Mouse (Mus musculus) heart, adult 9 months (tissue): Measurements from ENCODE around the gene Inpp5e.

Source experiments
- DNase-seq, 2 experiments: peaks; one replicate each; pipeline ENCODE4 v3.0.0; 2022; ENCODE audit warnings: low spot score in 2 of 2

Gene Inpp5e

GRCm38 (mm10) chr2:26408515-26409356 lies at the start of gene Inpp5e:
TSS of gene Inpp5e (minus strand) at chr2:26409203.
- peak; percentile 94 to 97 for DNase-seq

DNA sequence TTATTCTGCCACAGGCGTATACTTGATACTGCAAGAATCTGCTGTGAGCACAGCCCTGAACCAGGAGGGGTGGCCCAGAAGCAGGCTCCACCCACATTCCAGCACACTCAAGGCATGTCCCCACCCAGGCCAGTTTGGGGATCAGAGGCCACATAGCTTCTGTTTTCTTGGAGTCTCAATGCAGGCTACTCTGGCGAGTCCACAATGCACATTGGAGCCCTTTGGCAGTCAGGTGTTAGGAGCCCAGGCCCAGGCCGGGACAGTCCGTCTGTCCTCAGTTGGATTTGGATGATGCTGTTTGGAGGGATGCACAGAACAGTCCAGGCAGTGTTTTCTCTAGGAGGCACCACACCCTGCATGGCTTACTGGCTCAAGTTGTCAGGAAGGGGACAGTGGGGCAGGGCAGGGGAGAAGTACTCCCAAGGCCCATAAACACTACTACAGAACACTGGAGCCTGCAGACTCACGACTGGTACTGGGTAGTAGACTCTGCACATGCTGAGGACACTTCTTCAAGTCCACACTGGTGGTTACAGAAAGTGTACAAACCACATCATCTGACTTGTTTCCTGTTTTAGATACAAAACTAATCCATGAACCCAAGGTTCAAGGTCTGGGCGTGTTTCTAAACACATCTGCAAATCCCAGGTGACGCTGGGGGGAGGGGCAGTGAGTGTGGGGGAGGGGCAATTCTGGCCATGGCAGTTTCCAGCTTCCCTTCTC lies 49.6 kb upstream of the Inpp5e start:
- DNase-seq: peak in 1 of 2 experiments; percentile 48

DNA sequence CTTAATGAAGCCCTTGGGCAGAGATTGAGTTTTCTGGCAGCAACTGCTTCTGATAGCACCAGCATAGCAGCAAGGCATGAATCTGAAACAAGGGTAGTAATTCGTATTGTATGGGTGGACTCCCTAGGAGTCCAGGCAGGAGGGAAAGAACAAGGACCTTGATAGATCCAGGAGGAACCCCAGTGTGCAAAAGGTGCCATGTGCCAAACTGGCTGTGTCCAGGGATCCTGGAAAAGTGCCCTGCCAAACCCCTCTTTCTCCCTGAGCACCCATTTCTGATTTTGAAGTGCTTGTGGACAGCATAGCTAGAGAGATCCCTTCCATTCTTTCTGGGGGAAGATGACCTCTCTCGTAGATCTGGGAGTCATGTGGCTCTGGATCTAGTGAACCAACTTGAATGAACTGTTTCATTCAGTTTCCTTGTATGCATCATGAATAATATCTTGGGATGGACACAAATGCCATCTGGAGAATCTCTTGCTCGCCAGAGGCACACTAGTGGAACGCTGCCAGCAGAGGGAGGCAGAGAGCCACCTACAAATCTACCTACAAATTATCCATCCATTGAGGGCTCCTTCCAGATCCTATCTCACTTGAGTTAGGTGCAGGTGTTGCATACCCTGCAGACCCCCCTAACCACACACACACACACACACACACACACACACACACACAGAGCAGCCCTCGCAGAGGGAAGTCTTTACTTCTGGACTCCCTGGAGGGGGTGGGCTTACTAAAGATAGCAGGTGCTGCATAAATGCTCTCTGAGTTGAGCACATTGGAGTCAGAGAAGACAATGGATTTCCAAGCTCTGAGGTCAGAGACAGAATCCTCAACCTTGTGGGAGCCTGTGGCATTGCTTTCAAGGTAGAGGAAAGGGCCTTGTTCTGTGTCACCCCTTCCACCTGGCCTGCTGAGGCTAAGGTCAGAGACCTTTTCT lies 40.4 kb upstream of the Inpp5e start:
- DNase-seq: peak in 1 of 2 experiments; percentile 68

DNA sequence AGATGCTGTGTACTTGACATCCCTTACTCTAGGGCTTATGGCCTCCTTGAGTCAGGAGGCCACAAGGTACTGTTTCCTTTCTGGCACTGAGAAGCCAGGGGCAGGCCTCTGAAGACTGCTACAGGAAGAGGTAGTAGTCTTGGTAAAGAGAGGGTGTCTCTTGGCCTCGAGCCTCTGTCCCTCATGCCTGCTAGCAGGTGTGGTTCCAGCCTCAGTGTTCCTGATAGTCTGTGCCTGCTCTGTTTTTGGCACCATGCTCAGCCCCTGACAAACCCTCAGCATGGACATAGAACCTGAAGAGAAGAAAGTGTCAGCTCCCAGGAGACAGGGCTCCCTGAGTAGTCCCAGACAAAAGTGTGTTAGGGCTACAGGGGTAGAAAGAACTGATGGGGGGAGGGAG lies 38.4 kb upstream of the Inpp5e start:
- DNase-seq: no peak

DNA sequence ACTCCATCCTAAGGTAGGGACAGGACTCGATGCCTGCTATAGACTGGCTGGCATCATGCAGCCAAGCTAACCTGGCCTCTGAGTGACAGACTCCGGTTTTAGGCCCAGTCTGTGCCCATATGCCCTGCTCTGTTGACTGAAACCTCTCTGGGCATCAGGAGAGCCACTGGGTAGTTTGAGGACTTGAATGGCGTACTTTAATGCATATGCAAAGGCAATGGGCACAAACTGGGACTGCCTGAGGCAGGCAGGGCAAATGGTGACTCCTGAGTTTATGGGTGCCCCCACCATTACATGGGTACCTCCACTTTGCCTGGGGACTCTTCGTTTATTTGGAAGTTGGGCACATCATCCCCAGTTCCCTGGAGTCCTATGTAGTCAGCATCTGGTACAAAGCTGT lies 37.7 kb upstream of the Inpp5e start:
- DNase-seq: no peak

DNA sequence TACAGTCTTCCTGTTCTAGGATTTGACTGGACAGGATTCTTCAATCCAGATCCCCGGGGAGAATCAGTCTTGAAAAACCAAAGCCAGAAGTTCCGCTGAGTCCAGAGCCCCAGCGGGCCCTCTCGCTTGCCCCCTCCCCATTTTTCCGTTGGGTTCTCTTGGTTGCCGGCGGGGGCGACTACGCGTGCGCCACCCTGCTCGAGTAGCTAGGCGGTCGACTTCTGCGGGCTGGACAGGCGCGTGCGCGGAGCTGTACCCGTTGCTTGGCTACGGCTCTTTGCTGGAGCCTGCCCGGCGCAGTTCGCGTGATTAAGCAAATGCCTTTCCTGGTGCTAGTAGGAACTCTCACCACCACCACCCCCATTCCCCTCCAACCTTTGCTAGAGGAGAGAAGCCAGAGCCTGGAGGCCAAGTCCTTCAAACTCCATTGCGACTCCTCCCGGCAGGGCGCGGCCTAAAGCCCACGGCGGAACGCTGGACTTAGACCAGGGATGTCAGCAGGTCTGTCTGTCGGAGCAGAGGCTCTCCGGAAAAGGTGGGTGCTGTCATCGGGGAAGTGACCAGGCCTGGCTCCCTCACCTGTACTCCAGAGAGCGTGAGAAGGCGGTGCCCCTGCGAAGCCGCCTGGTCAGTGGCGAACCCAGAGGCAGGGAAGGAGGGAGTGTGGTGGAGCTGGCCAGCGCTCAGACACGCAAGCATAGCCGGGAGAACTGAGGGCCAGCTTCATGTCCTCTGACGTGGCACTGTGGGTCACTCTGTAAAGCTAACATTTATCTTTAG lies 36.9 kb upstream of the Inpp5e start:
- peak; percentile 96 to 97 for DNase-seq

- DNase-seq: peak; percentile 98 to 100
These were observed 36.1 kb upstream of the Inpp5e start, which contains the start of gene Sec16a for GRCm38 (mm10) chr2:26444946-26445665. TSS of gene Sec16a (minus strand) at chr2:26445216.

DNA sequence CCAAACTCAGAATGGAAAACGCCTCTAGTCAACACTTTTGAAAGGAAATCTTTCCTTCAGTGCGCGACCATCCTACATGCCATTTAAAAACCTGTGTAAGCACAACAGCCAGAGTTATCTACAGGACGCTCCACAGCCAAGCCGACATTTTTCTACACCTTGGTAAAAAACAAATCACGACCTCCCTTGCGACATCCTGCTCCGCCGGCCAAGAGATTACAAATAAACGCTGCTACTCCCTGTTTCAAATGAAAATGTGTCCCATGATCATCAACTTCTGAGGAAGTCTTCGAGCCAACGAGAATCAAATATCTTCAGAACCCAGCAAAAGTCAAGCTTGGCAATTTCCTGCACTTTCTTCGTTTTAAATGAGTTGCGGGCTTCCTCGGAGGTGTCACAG lies 35.4 kb upstream of the Inpp5e start:
- peak in 1 of 2 experiments; percentile 29 for DNase-seq

GRCm38 (mm10) chr2:26443876-26444275 lies 34.9 kb upstream of the Inpp5e start:
- no peak for DNase-seq

- DNase-seq: no peak
These were observed 33.8 kb upstream of the Inpp5e start for GRCm38 (mm10) chr2:26442843-26443242.

- peak in 1 of 2 experiments; percentile 30 for DNase-seq
These were observed 32.7 kb upstream of the Inpp5e start for GRCm38 (mm10) chr2:26441688-26442087.

DNA sequence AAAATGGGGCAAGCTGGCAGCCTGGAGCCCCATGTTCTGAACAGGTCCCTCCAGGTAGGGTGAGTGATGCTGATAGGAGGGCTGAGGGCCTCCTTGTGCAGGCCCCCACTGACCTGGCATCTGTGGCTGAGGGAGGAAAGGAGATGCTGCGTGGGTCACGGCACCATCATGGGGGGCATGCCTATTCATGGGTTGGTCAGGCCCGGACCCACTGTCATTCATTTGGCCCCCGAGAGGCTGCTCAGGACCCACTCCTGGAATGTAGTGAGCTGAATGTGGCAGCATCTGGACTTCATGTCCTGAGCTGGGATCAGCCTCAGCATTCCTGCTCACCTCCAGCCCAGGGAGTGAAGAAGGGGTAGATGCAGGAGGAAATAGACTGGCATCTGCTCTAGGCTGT lies 32.3 kb upstream of the Inpp5e start:
- DNase-seq: no peak

DNA sequence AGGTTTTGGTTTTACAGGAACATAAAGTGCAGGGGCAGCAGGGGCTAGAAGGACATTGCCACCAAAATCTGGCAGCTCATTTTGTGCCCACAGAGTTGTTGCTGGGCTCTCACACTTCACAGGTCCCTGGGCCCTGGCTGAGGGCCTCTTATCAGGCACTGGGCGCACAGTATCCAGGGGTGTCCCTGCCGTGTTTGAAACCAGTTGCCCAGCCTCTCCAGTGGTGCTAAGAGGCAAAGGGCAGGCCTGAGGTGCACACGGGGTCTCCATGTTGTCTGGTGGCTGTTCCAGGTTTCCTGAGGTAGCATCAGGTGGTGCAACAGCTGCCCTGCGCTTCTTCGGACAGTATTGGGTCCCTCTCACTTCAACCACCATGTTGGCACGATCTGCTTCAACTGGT lies 30.7 kb upstream of the Inpp5e start:
- DNase-seq: no peak

DNA sequence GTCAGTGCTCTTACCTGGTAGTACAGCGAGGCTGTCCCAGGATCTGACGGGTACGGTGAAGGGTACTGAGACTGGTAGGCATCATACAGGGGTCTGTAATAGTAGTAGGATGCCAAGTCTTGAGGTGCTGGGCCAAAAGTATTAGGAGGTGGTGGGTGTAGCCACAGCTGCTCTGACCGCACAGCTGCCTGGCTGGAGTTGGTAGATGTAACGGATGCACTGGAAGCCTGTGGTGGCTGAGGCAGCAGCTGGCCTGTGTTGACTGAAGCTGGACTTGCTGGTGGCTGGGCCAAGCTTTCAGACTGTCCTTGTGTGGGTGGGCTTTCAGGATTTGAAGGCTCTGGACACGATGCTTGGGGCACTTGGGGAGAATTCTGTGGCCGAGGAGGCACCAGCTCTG lies 29.4 kb upstream of the Inpp5e start:
- DNase-seq: no peak

DNA sequence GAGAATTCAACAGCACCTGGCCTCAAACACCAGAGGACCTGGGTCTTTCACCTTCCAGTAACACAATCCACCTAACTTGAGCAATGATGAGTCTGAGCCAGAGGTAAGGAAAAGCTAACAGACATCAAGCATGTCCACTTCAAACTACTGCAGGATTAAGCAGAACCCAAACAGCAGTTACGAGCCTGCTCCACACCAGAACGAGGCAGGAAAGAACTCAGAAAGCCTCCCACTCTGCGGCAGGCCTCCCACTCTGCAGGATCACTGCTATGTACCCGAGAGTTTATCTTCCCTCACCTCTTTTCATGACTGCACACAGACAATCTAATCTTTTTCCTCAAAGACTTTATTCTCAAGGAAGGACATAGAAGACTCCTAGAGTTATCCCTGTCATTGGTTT lies 28.2 kb upstream of the Inpp5e start:
- DNase-seq: no peak

DNA sequence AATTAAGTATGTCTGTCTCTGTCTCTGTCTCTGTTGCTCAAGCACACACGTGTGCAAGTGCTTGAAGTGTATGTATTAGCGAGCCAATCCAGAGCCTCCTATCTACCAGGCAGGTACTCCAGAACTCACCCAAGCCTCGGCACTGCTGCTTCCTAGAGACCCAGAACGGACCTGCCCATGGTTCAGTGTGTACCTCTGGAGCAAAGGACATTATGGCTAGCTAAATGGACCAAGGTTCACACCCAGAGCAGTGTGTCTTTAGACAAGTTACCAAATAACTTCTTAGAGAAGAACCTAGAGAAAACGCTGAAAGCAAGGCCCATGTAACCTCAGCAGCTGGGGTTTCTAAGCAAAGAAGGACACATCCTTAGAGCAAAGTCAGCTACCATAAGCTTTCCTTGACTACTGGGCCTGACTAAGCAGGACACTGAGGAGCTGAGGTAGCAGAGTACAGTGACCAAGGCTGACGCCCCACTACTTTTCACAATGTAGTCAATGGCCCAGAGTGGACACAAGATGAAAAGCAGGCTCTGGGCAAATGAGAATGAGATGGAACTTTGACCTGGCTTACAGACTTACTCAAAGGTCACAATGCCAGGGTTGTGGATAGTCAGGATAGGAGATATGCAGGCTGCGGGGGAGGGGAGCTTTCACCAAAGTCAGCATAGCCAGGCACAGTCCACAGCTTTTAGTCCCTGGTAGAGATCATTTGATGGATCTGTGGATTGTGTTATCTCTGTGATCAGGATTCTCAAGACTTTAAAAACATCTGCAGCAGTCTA lies 26.0 kb upstream of the Inpp5e start:
- DNase-seq: no peak

GRCm38 (mm10) chr2:26429851-26430250 lies 20.8 kb upstream of the Inpp5e start:
- no peak for DNase-seq

DNA sequence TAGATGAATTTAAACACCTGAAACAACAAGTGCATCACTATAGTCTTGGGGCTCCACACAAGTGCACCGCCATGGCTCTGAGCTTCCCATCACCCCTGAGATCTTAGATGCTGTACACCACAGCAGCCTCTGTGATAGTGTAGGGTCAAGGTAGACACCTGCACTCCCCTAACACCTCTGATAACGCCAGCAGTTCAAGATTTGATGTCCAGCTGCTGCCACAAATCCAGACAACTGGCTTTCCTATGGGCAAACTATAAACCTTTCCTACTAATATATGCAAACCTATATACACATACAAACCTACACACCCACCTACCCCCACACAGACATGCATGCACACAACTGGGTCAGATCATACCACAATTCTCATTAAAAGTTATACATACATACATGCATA lies 15.5 kb upstream of the Inpp5e start:
- DNase-seq: no peak

DNA sequence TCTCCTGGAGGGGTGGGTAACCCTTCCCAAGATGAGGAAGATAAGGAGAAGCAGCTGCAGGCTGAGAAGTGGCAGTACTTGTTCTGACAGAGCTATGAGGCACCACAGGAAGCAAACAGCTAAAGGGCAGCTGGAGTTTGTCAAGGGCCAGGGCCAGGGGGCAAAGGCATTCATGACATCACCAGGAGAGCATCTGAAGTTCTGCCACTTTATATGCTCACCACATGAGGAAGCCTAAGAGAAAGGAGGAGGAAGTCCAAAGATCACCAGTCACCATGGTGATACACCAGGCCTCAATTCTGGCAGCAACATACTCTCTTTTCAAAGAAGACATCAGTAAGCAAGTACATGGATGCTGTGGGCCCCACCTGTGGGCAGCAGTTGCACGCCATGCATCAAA lies 14.1 kb upstream of the Inpp5e start:
- DNase-seq: no peak

- no peak for DNase-seq
These were observed 13.0 kb upstream of the Inpp5e start for GRCm38 (mm10) chr2:26421969-26422368.
